ENCODE assay signal across 10 mouse cellular contexts in the genomic region with DNA sequence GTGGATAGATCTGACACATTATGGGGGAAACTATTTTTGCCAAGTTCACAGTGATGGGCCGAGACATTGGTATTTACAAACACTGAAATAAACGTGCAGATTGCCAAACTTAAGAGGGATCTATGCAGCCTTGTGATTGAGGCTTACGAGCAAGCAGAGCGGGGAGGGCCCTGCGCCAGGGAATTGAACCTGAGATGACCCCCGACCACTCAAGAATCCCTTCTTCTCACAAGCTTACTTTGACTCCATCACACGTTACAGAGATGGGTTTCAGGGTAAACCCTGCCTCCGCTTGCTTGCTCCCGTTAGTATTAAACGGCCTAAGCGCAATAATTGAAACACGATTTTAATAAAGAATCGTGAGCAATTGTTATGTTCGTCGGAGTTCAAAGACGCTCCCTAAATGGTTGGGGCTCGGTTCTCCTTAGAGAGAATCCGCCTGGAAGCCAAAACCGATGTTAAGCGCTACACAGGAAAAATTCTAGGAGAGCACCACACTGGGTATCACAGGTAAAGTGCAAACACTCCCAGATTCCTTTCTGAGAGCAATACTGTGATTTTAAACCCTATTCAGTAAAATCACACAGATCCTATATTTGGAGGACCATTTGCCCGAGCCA. TPM values are rescaled to one million over a fixed set of nuclear protein-coding genes. Genes with fewer than 3 reads are reported as not detected.
DNase-seq lines count a peak whose midpoint lies in the region; ATAC-seq and TF ChIP-seq lines count a peak whose summit lies in the region.
"Had no signal": no experiment of that assay in that cellular context is flagged by ENCODE, and none has a peak within 500 bp of the region (broad histone marks: within the 10 kb centered on the region; RNA-seq: fewer than 3 reads in every experiment).

No protein-coding gene starts in this region.

- H3K9me3 ChIP-seq in erythroblast, embryonic 14.5 days (ENCODE audit: control insufficient read depth, low read length) = peaks cover 2% of the 10 kb centered on the region; the same call in 1 of the 2 replicates
- H3K9me3 ChIP-seq in midbrain, embryonic 10.5 days (replicated peaks) = no peaks in the 10 kb centered on the region
- H3K9me3 ChIP-seq in midbrain, embryonic 16.5 days (replicated peaks; ENCODE audit: control insufficient read depth, low read length, poor library complexity, severe bottlenecking) = no peaks in the 10 kb centered on the region
- H3K9me3 ChIP-seq in limb, embryonic 11.5 days (ENCODE audit: control insufficient read depth, low read length) = no peaks in the 10 kb centered on the region
- H3K9me3 ChIP-seq in stomach, postnatal 0 days (ENCODE audit: control insufficient read depth, low read length) = no peaks in the 10 kb centered on the region

- H3K4me3 ChIP-seq in erythroblast, embryonic 14.5 days (replicated peaks) = peak overlapping the region; percentile 44
- H3K4me3 ChIP-seq in midbrain, embryonic 10.5 days = peak overlapping the region; percentile 55
- no peak overlapping the region for H3K4me3 ChIP-seq in midbrain, embryonic 16.5 days (ENCODE audit: low read depth, low read length)
- H3K4me3 ChIP-seq in limb, embryonic 11.5 days (ENCODE audit: low read depth, low read length) = peak overlapping the region; percentile 23
- 0 out of 2 replicates have a peak overlapping the region, but pooled peaks have one; percentile 3 for H3K4me3 ChIP-seq in stomach, postnatal 0 days (ENCODE audit: low read depth, low read length)

- peaks cover 95% of the 10 kb centered on the region for H3K27me3 ChIP-seq in erythroblast, embryonic 14.5 days (ENCODE audit: control insufficient read depth)
- peaks cover 93% of the 10 kb centered on the region for H3K27me3 ChIP-seq in midbrain, embryonic 10.5 days (ENCODE audit: low read depth, poor library complexity, severe bottlenecking)
- peaks cover 75% of the 10 kb centered on the region for H3K27me3 ChIP-seq in midbrain, embryonic 16.5 days (ENCODE audit: control insufficient read depth, insufficient read depth, low read depth, low read length)
- peaks cover 60% of the 10 kb centered on the region for H3K27me3 ChIP-seq in limb, embryonic 11.5 days (ENCODE audit: control insufficient read depth, insufficient read depth, low read length)
- H3K27me3 ChIP-seq in stomach, postnatal 0 days (ENCODE audit: control insufficient read depth, insufficient read depth, low read length) = peaks cover 17% of the 10 kb centered on the region; the same call in 1 of the 2 replicates

- ATAC-seq in erythroblast, adult 5-6 weeks (replicated peaks; ENCODE audit: low FRiP score, poor library complexity, severe bottlenecking) = no peak
- no peak for ATAC-seq in midbrain, embryonic 16.5 days
- no peak for ATAC-seq in limb, embryonic 11.5 days (ENCODE audit: insufficient number of reproducible peaks, low FRiP score, low TSS enrichment, low read depth)
- no peak for ATAC-seq in stomach, postnatal 0 days (ENCODE audit: low FRiP score, low TSS enrichment)

- no peak overlapping the region for H3K4me2 ChIP-seq in midbrain, embryonic 16.5 days (ENCODE audit: low read length)
- peak overlapping the region; percentile 45 for H3K4me2 ChIP-seq in limb, embryonic 11.5 days (ENCODE audit: low read depth, severe bottlenecking)
- no peak overlapping the region for H3K4me2 ChIP-seq in stomach, postnatal 0 days (replicated peaks; ENCODE audit: low read depth)

- H3K36me3 ChIP-seq in erythroblast, embryonic 14.5 days (ENCODE audit: control insufficient read depth) = no peaks in the 10 kb centered on the region
- no peaks in the 10 kb centered on the region for H3K36me3 ChIP-seq in midbrain, embryonic 10.5 days
- H3K36me3 ChIP-seq in midbrain, embryonic 16.5 days (ENCODE audit: control insufficient read depth, insufficient read depth, low read length) = no peaks in the 10 kb centered on the region
- no peaks in the 10 kb centered on the region for H3K36me3 ChIP-seq in limb, embryonic 11.5 days (ENCODE audit: control insufficient read depth, insufficient read depth, low read length)
- H3K36me3 ChIP-seq in stomach, postnatal 0 days (ENCODE audit: control insufficient read depth, insufficient read depth, low read length) = no peaks in the 10 kb centered on the region

- no peak for TF ChIP-seq CTCF in stomach, postnatal 0 days (IDR thresholded peaks at IDR 0.05; ENCODE audit: low read depth)

- no peak overlapping the region for H3K27ac ChIP-seq in midbrain, embryonic 10.5 days (replicated peaks)
- no peak overlapping the region for H3K27ac ChIP-seq in midbrain, embryonic 16.5 days (ENCODE audit: low read length)
- H3K27ac ChIP-seq in limb, embryonic 11.5 days (replicated peaks; ENCODE audit: low read depth, low read length) = no peak overlapping the region
- no peak overlapping the region for H3K27ac ChIP-seq in stomach, postnatal 0 days (replicated peaks)

- TF ChIP-seq EP300 in stomach, postnatal 0 days (optimal IDR thresholded peaks at IDR 0.05) = no peak

- DNase-seq in midbrain, embryonic 10.5 days (ENCODE audit: low spot score) = peak; percentile 30
- DNase-seq in limb, embryonic 11.5 days (ENCODE audit: low spot score) = peak; percentile 49
- DNase-seq in stomach, postnatal 0 days (ENCODE audit: low spot score) = no peak
- no peak for DNase-seq in left cerebral cortex, adult 18-20 months (ENCODE audit: low spot score in 2 of 2)
- DNase-seq in cerebellum, adult 9-10 months = no peak
- DNase-seq: lung, postnatal 4 days had no signal

- no peak overlapping the region for H3K9ac ChIP-seq in midbrain, embryonic 16.5 days (ENCODE audit: low read depth, low read length)
- no peak overlapping the region for H3K9ac ChIP-seq in limb, embryonic 11.5 days (ENCODE audit: low read length)
- H3K9ac ChIP-seq in stomach, postnatal 0 days (ENCODE audit: low read length) = no peak overlapping the region

- WGBS in midbrain, embryonic 10.5 days = under 1% methylated on average over 21 of the region's 21 CpGs
- WGBS in midbrain, embryonic 16.5 days = under 1% methylated on average over 21 of the region's 21 CpGs
- WGBS in limb, embryonic 11.5 days = under 1% methylated on average over 21 of the region's 21 CpGs
- WGBS in stomach, postnatal 0 days = 5% methylated on average over 21 of the region's 21 CpGs

- H3K4me1 ChIP-seq in erythroblast, embryonic 14.5 days (ENCODE audit: control insufficient read depth) = peaks cover 26% of the 10 kb centered on the region
- H3K4me1 ChIP-seq in midbrain, embryonic 10.5 days = peaks cover 35% of the 10 kb centered on the region
- H3K4me1 ChIP-seq in midbrain, embryonic 16.5 days (ENCODE audit: control insufficient read depth, insufficient read depth, low read length) = no peaks in the 10 kb centered on the region
- H3K4me1 ChIP-seq in limb, embryonic 11.5 days (ENCODE audit: control insufficient read depth, insufficient read depth, low read length) = peaks cover 10% of the 10 kb centered on the region
- H3K4me1 ChIP-seq in stomach, postnatal 0 days (replicated peaks; ENCODE audit: control insufficient read depth, insufficient read depth) = no peaks in the 10 kb centered on the region

RNA-seq across cellular contexts. Expression of gene Prss16, which starts 12.2 kb away (rescaled TPM):
- polyA plus RNA-seq in erythroblast, embryonic 14.5 days (2012) = not detected in 2 replicates
- 2.7 and 6.3 TPM in 2 replicates for total RNA-seq in erythroblast, adult 5-6 weeks (2015; ENCODE audit: low replicate concordance)
- 1.8 and 2.2 TPM in 2 replicates for total RNA-seq in erythroblast, adult 5-6 weeks (2017; ENCODE audit: low replicate concordance)
- polyA plus RNA-seq in midbrain, embryonic 10.5 days (2016; fragmentation: Nextera tagmentation; extraction: Ambion mirVana) = not detected in 2 replicates
- not detected in 2 replicates for polyA plus RNA-seq in midbrain, embryonic 16.5 days (2015; fragmentation: Nextera tagmentation; extraction: Ambion mirVana)
- polyA plus RNA-seq in limb, embryonic 11.5 days (2014; fragmentation: Nextera tagmentation; extraction: Ambion mirVana) = 0.20 and 0.21 TPM in 2 replicates
- polyA plus RNA-seq in stomach, postnatal 0 days (2015; fragmentation: Nextera tagmentation; extraction: Ambion mirVana) = 0.51 and 0.65 TPM in 2 replicates
- total RNA-seq in left cerebral cortex, adult 18-20 months (2021) = 1 to 10 TPM in 1 of 2 experiments, under 1 TPM in 1; 0.35 to 1.2 TPM

RNA-seq across cellular contexts. Expression of gene Pom121l2, which starts 16.3 kb away (rescaled TPM):
- not detected in 2 replicates for polyA plus RNA-seq in erythroblast, embryonic 14.5 days (2012)
- not detected in 2 replicates for total RNA-seq in erythroblast, adult 5-6 weeks (2015; ENCODE audit: low replicate concordance)
- not detected in 2 replicates for total RNA-seq in erythroblast, adult 5-6 weeks (2017; ENCODE audit: low replicate concordance)
- 0.11 TPM in 1 of 2 replicates, not detected in the other for polyA plus RNA-seq in midbrain, embryonic 10.5 days (2016; fragmentation: Nextera tagmentation; extraction: Ambion mirVana)
- not detected in 2 replicates for polyA plus RNA-seq in midbrain, embryonic 16.5 days (2015; fragmentation: Nextera tagmentation; extraction: Ambion mirVana)
- 0.31 and 0.38 TPM in 2 replicates for polyA plus RNA-seq in limb, embryonic 11.5 days (2014; fragmentation: Nextera tagmentation; extraction: Ambion mirVana)
- 0.05 TPM in 1 of 2 replicates, not detected in the other for polyA plus RNA-seq in stomach, postnatal 0 days (2015; fragmentation: Nextera tagmentation; extraction: Ambion mirVana)
- total RNA-seq in left cerebral cortex, adult 18-20 months (2021) = not detected
- polyA plus RNA-seq: spleen, adult 2 months had no signal

RNA-seq across cellular contexts. Expression of gene Hist1h2ah, which starts 38.1 kb away (rescaled TPM):
- polyA plus RNA-seq in erythroblast, embryonic 14.5 days (2012) = 105 and 181 TPM in 2 replicates
- total RNA-seq in erythroblast, adult 5-6 weeks (2015; ENCODE audit: low replicate concordance) = 2.5 TPM in 1 of 2 replicates, not detected in the other
- 462 and 930 TPM in 2 replicates for total RNA-seq in erythroblast, adult 5-6 weeks (2017; ENCODE audit: low replicate concordance)
- polyA plus RNA-seq in midbrain, embryonic 10.5 days (2016; fragmentation: Nextera tagmentation; extraction: Ambion mirVana) = 10.6 and 11.4 TPM in 2 replicates
- not detected in 2 replicates for polyA plus RNA-seq in midbrain, embryonic 16.5 days (2015; fragmentation: Nextera tagmentation; extraction: Ambion mirVana)
- 5.5 and 22.0 TPM in 2 replicates for polyA plus RNA-seq in limb, embryonic 11.5 days (2014; fragmentation: Nextera tagmentation; extraction: Ambion mirVana)
- 2.1 TPM in 1 of 2 replicates, not detected in the other for polyA plus RNA-seq in stomach, postnatal 0 days (2015; fragmentation: Nextera tagmentation; extraction: Ambion mirVana)
- total RNA-seq in left cerebral cortex, adult 18-20 months (2021) = 10 to 100 TPM; 24.4 to 38.7 TPM

RNA-seq across cellular contexts. Expression of gene Hist1h2bk, which starts 38.4 kb away (rescaled TPM):
- 6.1 and 13.9 TPM in 2 replicates for polyA plus RNA-seq in erythroblast, embryonic 14.5 days (2012)
- total RNA-seq in erythroblast, adult 5-6 weeks (2015; ENCODE audit: low replicate concordance) = 14.6 and 64.4 TPM in 2 replicates
- 627 and 660 TPM in 2 replicates for total RNA-seq in erythroblast, adult 5-6 weeks (2017; ENCODE audit: low replicate concordance)
- polyA plus RNA-seq in midbrain, embryonic 10.5 days (2016; fragmentation: Nextera tagmentation; extraction: Ambion mirVana) = 9.4 and 9.7 TPM in 2 replicates
- 1.3 TPM in 1 of 2 replicates, not detected in the other for polyA plus RNA-seq in midbrain, embryonic 16.5 days (2015; fragmentation: Nextera tagmentation; extraction: Ambion mirVana)
- polyA plus RNA-seq in limb, embryonic 11.5 days (2014; fragmentation: Nextera tagmentation; extraction: Ambion mirVana) = 13.8 and 14.0 TPM in 2 replicates
- 0.35 and 0.99 TPM in 2 replicates for polyA plus RNA-seq in stomach, postnatal 0 days (2015; fragmentation: Nextera tagmentation; extraction: Ambion mirVana)
- 10 to 100 TPM; 14.5 to 16.1 TPM for total RNA-seq in left cerebral cortex, adult 18-20 months (2021)

RNA-seq across cellular contexts. Expression of gene Hist1h4i, which starts 43.9 kb away (rescaled TPM):
- polyA plus RNA-seq in erythroblast, embryonic 14.5 days (2012) = 24.7 and 42.0 TPM in 2 replicates
- 32.4 and 38.2 TPM in 2 replicates for total RNA-seq in erythroblast, adult 5-6 weeks (2015; ENCODE audit: low replicate concordance)
- total RNA-seq in erythroblast, adult 5-6 weeks (2017; ENCODE audit: low replicate concordance) = 129 and 151 TPM in 2 replicates
- polyA plus RNA-seq in midbrain, embryonic 10.5 days (2016; fragmentation: Nextera tagmentation; extraction: Ambion mirVana) = 51.3 and 52.5 TPM in 2 replicates
- polyA plus RNA-seq in midbrain, embryonic 16.5 days (2015; fragmentation: Nextera tagmentation; extraction: Ambion mirVana) = 4.0 and 4.9 TPM in 2 replicates
- polyA plus RNA-seq in limb, embryonic 11.5 days (2014; fragmentation: Nextera tagmentation; extraction: Ambion mirVana) = 29.4 and 30.2 TPM in 2 replicates
- 5.8 and 5.9 TPM in 2 replicates for polyA plus RNA-seq in stomach, postnatal 0 days (2015; fragmentation: Nextera tagmentation; extraction: Ambion mirVana)
- 10 to 100 TPM; 71.8 to 81.6 TPM for total RNA-seq in left cerebral cortex, adult 18-20 months (2021)

Comparison
In these comparisons a context has a peak if more than half of its experiments do, and no peak if none do; other contexts are left out.
1. DNase-seq: peak in midbrain, embryonic 10.5 days (single experiment) and limb, embryonic 11.5 days (single experiment); none in stomach, postnatal 0 days (single experiment), left cerebral cortex, adult 18-20 months (0 of 2) and cerebellum, adult 9-10 months (single experiment).